Mouse (Mus musculus): ENCODE measurements at regions not wholly inside any gene's neighbourhood (a gene's known extent, or its start where the extent isn't known, plus 50 kb on each side); places are given as distances from the start of the nearest gene placed in this dataset.

DNA sequence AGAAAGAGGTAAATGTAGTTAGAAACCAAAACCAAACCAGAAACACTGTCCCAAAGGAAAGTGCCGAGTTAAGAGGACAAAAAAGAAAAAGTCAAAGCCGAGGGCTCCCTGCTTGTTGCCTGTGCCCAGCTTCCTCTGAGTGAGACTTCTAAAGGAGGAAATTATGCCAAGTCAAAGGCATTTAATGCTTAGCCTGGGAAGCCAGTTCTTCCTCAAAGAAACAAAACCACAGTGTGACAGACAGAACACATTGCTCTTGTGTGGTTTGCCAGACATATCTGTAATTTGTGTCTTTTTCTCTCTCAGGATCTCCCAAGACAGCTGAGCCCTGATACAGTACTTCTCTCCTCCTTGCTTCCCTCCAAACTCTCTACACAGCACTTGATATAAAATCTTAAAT lies 69.6 kb upstream of the Ifngr1 start:
- no peak for TF ChIP-seq CTCF (IDR thresholded peaks at IDR 0.05; ENCODE audit: borderline replicate concordance, insufficient read depth, low read length)
- no peak for TF ChIP-seq POLR2A (IDR thresholded peaks at IDR 0.05; ENCODE audit: low read depth, low read length)

All from embryonic fibroblast, embryonic 13.5 days (primary cell).